Mouse (Mus musculus) MEL (cell line): Measurements from ENCODE around the gene Gja1.

Experiments
- CTCF ChIP-seq, 3 experiments: IDR thresholded peaks in 2 of 3; conservative IDR thresholded peaks in 1 of 3; 2 replicates each; pipeline ENCODE4 v1.5.1; 2011 to 2012; ENCODE audit warnings: low read length in 3 of 3, low read depth in 2 of 3, mild to moderate bottlenecking in 2 of 3, improper control_type of control experiment in 1 of 3, inconsistent platforms in 1 of 3, mixed read lengths in 1 of 3, moderate library complexity in 1 of 3; ENCODE audit not compliant: control insufficient read depth in 1 of 3, insufficient read depth in 1 of 3, poor library complexity in 1 of 3, severe bottlenecking in 1 of 3
- MAX ChIP-seq: IDR thresholded peaks from 2 replicates; pipeline ENCODE4 v1.6.1; 2011; ENCODE audit warnings: low read length, improper control_type of control experiment
- POLR2A ChIP-seq, 2 experiments: IDR thresholded peaks; 2 replicates each; pipeline ENCODE4 v1.6.1; 2011 to 2012; ENCODE audit warnings: low read length in 2 of 2, mild to moderate bottlenecking in 2 of 2, control low read depth in 1 of 2, improper control_type of control experiment in 1 of 2, low read depth in 1 of 2, moderate library complexity in 1 of 2; ENCODE audit not compliant: control insufficient read depth in 1 of 2, insufficient read depth in 1 of 2, poor library complexity in 1 of 2
- RAD21 ChIP-seq: IDR thresholded peaks from 2 replicates; pipeline ENCODE4 v1.6.1; 2011; ENCODE audit warnings: mild to moderate bottlenecking, low read depth, low read length, improper control_type of control experiment
- SMC3 ChIP-seq: IDR thresholded peaks from 2 replicates; pipeline ENCODE4 v1.6.1; 2011; ENCODE audit warnings: low read depth, low read length, improper control_type of control experiment
- ZKSCAN1 ChIP-seq: IDR thresholded peaks from 2 replicates; pipeline ENCODE4 v1.6.1; 2012; ENCODE audit warnings: low read depth, mild to moderate bottlenecking, inconsistent platforms, low read length, improper control_type of control experiment, moderate library complexity
- ZNF384 ChIP-seq: IDR thresholded peaks from 2 replicates; pipeline ENCODE4 v1.6.1; 2012; ENCODE audit warnings: low read depth, mild to moderate bottlenecking, inconsistent platforms, low read length, improper control_type of control experiment

DNA sequence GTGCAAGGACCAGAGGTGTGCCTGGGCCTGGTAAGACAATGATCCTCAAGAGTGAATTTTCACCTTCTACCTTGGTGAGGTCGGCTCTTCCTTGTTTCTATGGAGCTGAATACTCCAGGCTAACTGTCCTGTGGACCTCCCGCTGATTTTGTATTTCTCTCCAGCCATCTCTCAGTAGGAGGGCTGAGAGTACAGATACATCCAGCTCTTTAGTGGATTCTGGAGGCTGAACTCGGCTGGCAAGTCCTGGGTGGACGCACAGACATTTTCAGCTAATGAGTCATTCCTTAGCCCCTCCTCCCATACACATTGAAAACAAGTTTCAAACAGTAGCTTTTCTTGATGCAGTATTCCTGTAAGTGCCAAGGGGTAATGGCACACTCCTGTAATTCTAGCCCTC is 49.2 kb downstream of the Gja1 start:
- TF ChIP-seq ZNF384 (no peak), MAX (no peak), ZKSCAN1 (no peak), CTCF (IDR thresholded peaks at IDR 0.05 in 2 of 3, conservative IDR thresholded peaks at IDR 0.05 in 1 of 3; ENCODE audit: control insufficient read depth in 1 of 3, insufficient read depth in 1 of 3, low read depth in 2 of 3, low read length in 3 of 3, poor library complexity in 1 of 3, severe bottlenecking in 1 of 3) (no peak), RAD21 (no peak), POLR2A (IDR thresholded peaks at IDR 0.05; ENCODE audit: control insufficient read depth in 1 of 2, insufficient read depth in 1 of 2, low read depth in 1 of 2, low read length in 2 of 2, poor library complexity in 1 of 2) (no peak), SMC3 (no peak)
